Mouse (Mus musculus) CD4-positive naive resting alpha-beta T cell, adult 76 days (primary cell): ENCODE results near the gene Hlcs. TPM values are rescaled to one million over a fixed set of nuclear protein-coding genes. Genes with fewer than 3 reads are reported as not detected.

Experiments used
- total RNA-seq: library from RNA; stranded (reverse); gene quantifications from one replicate; pipeline ENCODE4 v1.2.4, GENCODE M21; 2023

The Hlcs gene
- 47.4 TPM for total RNA-seq

GRCm38 (mm10) chr16:94313229-94314030, at the start of gene Hlcs:
Gene Hlcs (minus strand): TSS chr16:94313571.

DNA sequence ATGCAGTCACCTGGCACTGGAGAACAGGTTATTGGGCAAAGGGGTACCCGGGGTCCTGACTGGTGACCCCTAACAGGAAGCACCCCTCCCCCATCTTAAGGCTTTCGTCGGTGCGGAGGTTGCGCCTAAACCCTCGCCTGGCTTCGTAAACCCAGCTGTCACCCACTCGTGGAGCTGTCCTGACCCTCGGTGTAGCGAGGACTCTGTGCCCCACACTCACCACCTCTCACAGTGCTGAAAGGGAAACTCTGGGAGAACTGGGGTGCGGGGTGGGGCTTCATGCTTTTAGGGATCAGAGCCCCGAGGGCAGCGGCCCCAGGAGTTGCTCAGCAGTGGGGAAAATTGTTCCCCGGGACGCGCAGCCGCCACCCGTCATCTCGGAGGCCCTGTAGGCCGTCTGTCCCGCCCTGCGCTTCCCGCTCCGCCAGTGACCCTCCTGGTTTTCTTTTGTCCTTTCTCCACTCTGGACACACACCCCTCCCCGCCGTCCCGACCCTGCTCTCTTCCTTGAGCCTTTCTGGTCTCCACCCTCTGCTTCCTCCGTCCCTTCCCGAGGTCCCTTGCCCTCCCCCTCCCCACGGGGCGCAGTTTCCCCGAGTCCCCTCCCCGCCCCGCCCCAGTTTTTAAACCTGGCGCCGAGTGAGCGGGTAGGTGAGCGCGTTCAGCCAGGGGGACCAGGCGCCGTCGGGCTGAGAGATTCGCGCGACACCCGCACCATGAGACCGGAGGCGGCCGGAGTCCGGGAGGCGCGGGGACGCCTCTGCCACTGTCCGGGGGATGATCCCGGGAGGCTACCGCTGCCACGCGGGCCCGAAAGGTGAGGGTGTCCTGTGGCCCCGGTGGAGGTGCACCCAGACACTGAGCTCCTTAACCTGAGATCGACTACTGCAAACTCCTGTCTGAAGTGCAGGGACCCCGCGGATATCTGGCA, 14.7 kb upstream of the Hlcs start, which contains the start of gene Ripply3:
Ripply3 (plus strand) TSS at position 640 of the 931 bp plus-strand sequence.

DNA sequence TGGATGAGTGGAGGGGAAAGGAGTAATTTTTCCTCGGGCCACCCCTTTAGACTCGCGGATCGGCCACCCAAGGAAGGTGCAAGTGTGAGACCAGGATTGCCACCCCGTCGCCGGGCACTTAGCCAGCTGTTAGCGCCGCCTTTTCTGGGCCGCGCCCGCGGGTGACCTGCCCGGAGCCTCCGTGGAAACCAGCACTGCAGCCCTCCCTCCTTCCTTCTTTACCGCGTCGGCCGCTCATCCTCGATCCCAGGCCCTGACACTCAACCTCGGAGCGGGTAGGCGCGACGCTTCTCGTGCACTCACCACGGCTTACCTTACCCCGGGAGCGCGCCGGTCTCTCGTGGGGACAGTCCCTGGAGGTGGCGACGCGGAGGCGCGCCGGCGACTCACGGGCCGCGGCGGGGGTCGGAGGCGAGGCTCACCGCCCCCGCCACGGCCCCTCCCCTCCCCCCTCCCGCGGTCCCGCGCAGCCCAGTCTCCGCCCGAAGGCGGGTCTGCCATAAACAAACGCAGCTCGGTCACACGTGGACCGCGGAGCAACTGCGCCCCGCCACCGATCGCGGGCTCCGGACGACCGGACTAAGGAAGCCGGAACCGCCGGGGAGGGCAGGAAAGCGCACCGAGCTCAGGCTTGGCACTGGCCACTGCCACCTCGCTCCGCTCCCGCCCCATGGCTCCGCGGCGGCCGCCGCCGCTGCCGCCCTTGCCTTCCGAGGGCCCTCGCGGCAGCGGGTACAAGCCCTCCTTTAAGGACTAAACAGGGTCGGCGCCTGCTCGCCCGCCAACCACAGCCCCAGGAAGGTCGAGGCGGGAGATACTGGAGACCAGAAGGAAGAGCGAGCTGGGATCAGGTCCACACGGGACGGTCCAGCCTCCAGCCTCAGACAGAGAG, 228.4 kb downstream of the Hlcs start, which contains the start of gene Sim2:
Sim2 (plus strand) TSS at position 221 of the 892 bp plus-strand sequence.

Other genes starting within 250 kb of the Hlcs start
- gene Sim2, start 228.6 kb downstream of the Hlcs start, total RNA-seq, result not detected
- gene Ripply3, start 14.8 kb upstream of the Hlcs start, total RNA-seq, result not detected
- gene Ttc3, start 57.0 kb upstream of the Hlcs start, total RNA-seq, result 115 TPM
- 37.6 TPM for gene Pigp, start 58.3 kb upstream of the Hlcs start, total RNA-seq
- 19.1 TPM for gene Vps26c, start 213.3 kb upstream of the Hlcs start, total RNA-seq